Mouse (Mus musculus) bone marrow, adult 2 months (tissue): ENCODE results near the gene Ice2.

Experiments
- CTCF ChIP-seq: fragments of 200-500 bp; IDR thresholded peaks from 2 replicates; pipeline ENCODE4 v1.5.1; 2011; ENCODE audit warnings: low read length, control low read depth; ENCODE audit not compliant: control insufficient read depth, insufficient read depth
- POLR2A ChIP-seq: fragments of 200-500 bp; IDR thresholded peaks from 2 replicates; pipeline ENCODE4 v1.6.1; 2011; ENCODE audit warnings: low read depth, mild to moderate bottlenecking, control low read depth, low read length, borderline replicate concordance; ENCODE audit not compliant: control insufficient read depth

DNA sequence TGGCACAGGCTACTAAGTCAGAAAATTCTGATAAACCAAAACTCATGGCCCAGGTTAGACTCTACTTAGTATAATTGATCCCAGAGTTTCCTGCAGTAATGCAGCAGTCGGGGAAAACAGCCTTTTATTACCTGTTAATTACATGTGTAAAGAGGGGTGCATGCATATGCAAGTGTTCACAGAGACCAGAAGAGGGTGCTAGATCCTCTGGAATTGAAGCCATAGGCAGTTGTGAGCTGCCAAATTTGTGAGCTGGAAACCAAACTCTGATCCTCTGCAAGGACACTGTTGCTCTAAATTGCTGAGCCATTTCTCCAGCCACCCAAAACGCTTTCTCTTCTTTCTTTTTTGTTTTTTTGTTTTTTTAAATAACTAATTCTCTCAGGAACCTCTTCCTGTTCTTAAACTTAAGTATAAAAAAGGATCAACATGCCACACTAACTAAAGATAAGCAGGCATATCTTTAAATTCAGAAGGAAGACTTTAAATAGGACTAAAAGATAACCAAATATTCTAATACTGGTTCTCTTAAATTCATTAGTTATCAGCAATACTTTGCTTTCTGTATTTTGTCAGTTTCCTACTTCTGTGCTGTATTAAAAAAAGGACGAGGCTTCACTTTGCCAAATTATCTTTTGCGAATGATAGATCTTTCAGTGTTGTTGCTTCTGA is 20.6 kb upstream of the Ice2 start:
- TF ChIP-seq POLR2A (no peak), CTCF (no peak)
